Mouse (Mus musculus) kidney, embryonic 14.5 days (tissue): ENCODE data around the gene Prr3. TPM values are rescaled to one million over a fixed set of nuclear protein-coding genes. Genes with fewer than 3 reads are reported as not detected.

Experiments used
- ATAC-seq: fragments of 200-750 bp; cut with Nextera tagmentation; 2 replicates; pipeline ENCODE4 v1.8.0; 2017; ENCODE audit warnings: moderate number of reproducible peaks, mild to moderate bottlenecking, moderate TSS enrichment, moderate library complexity; ENCODE audit not compliant: low FRiP score, low TSS enrichment
- H3K27ac ChIP-seq: fragments of 300-500 bp; sonication (generic); 2 replicates; pipeline ENCODE4 v1.5.1; 2014; ENCODE audit warnings: low read depth, mild to moderate bottlenecking, low read length, moderate library complexity, mixed read lengths
- H3K27me3 ChIP-seq: fragments of 300-500 bp; sonication (generic); 2 replicates; pipeline ENCODE4 v1.6.1; 2014; ENCODE audit warnings: mild to moderate bottlenecking, low read length; ENCODE audit not compliant: control insufficient read depth, insufficient read depth
- H3K36me3 ChIP-seq: fragments of 300-500 bp; sonication (generic); 2 replicates; pipeline ENCODE4 v1.6.1; 2014; ENCODE audit warnings: low read length, mixed read lengths; ENCODE audit not compliant: control insufficient read depth, insufficient read depth
- H3K4me1 ChIP-seq: fragments of 300-500 bp; sonication (generic); 2 replicates; pipeline ENCODE4 v1.6.1; 2014; ENCODE audit warnings: low read length, mixed read lengths; ENCODE audit not compliant: control insufficient read depth, insufficient read depth
- H3K4me2 ChIP-seq: fragments of 300-500 bp; sonication (generic); replicated peaks from 2 replicates; pipeline ENCODE4 v1.6.1; 2014; ENCODE audit warnings: low read depth, mild to moderate bottlenecking, low read length
- H3K4me3 ChIP-seq: fragments of 300-500 bp; sonication (generic); 2 replicates; pipeline ENCODE4 v1.5.1; 2014; ENCODE audit warnings: mild to moderate bottlenecking, low read length
- H3K9ac ChIP-seq: fragments of 300-500 bp; sonication (generic); 2 replicates; pipeline ENCODE4 v1.6.1; 2014; ENCODE audit warnings: low read depth, mild to moderate bottlenecking, low read length, moderate library complexity
- H3K9me3 ChIP-seq: fragments of 300-500 bp; sonication (generic); 2 replicates; pipeline ENCODE4 v1.6.1; 2016; ENCODE audit warnings: low read length; ENCODE audit not compliant: control insufficient read depth
- WGBS: fragments of 180-500 bp; shearing (Covaris S2); extraction: QIAGEN DNeasy Blood & Tissue Kit; methylation state at CpG from one replicate; pipeline ENCODE4 v1.1.7; 2014; 5-methylcytosine and 5-hydroxymethylcytosine counted together
- polyA plus RNA-seq: library from polyadenylated mRNA; unstranded; fragments of >200 nt; fragmentation: Nextera tagmentation; extraction: Ambion mirVana; gene quantifications from 2 replicates; pipeline ENCODE4 v1.2.1, GENCODE M21; 2014

Gene Prr3
- 34.5 and 40.1 TPM in 2 replicates for polyA plus RNA-seq

- peaks cover 16% of the 10 kb centered on the region for H3K4me1 ChIP-seq
- H3K4me2 ChIP-seq = peak within 1 kb of the TSS; percentile 77
- under 1% methylated on average over 95 of the region's 109 CpGs for WGBS
- peak within 1 kb of the TSS; percentile 81 for H3K9ac ChIP-seq
- H3K4me3 ChIP-seq = peak within 1 kb of the TSS; percentile 95
- H3K36me3 ChIP-seq = peaks cover 47% of the 10 kb centered on the region
- ATAC-seq = peak; percentile 90
- peak within 1 kb of the TSS; percentile 97 for H3K27ac ChIP-seq
- no peaks in the 10 kb centered on the region for H3K9me3 ChIP-seq
- H3K27me3 ChIP-seq = no peaks in the 10 kb centered on the region
Observed at GRCm38 (mm10) chr17:35979401-35980362, at the start of gene Prr3, which contains the start of gene Gnl1. TSS of gene Prr3 (minus strand) at chr17:35980236. TSS of gene Gnl1 (plus strand) at chr17:35979851.

GRCm38 (mm10) chr17:36028879-36029619 lies 49.0 kb upstream of the Prr3 start:
- Histone ChIP-seq H3K4me2 (no peak overlapping the region), H3K9me3 (no peaks in the 10 kb centered on the region), H3K27ac (no peak overlapping the region), H3K4me1 (peaks cover 2% of the 10 kb centered on the region), H3K27me3 (no peaks in the 10 kb centered on the region), H3K9ac (no peak overlapping the region), H3K36me3 (no peaks in the 10 kb centered on the region), H3K4me3 (no peak overlapping the region)
- 76% methylated on average over 7 of the region's 7 CpGs for WGBS
- no peak for ATAC-seq

GRCm38 (mm10) chr17:36027663-36028062 lies 47.6 kb upstream of the Prr3 start:
- Histone ChIP-seq H3K4me3 (no peak overlapping the region), H3K27ac (no peak overlapping the region), H3K4me2 (no peak overlapping the region), H3K9me3 (no peaks in the 10 kb centered on the region), H3K9ac (no peak overlapping the region), H3K27me3 (no peaks in the 10 kb centered on the region), H3K36me3 (no peaks in the 10 kb centered on the region), H3K4me1 (peaks cover 6% of the 10 kb centered on the region)
- 92% methylated on average over 4 of the region's 4 CpGs for WGBS
- no peak for ATAC-seq

GRCm38 (mm10) chr17:36025901-36026300 lies 45.9 kb upstream of the Prr3 start:
- Histone ChIP-seq H3K4me1 (peaks cover 6% of the 10 kb centered on the region), H3K4me2 (no peak overlapping the region), H3K27ac (no peak overlapping the region), H3K36me3 (no peaks in the 10 kb centered on the region), H3K27me3 (no peaks in the 10 kb centered on the region), H3K4me3 (no peak overlapping the region), H3K9me3 (no peaks in the 10 kb centered on the region), H3K9ac (no peak overlapping the region)
- ATAC-seq = no peak
- WGBS = 73% methylated on average over 4 of the region's 4 CpGs

GRCm38 (mm10) chr17:36025197-36025596 lies 45.2 kb upstream of the Prr3 start:
- H3K27me3 ChIP-seq = no peaks in the 10 kb centered on the region
- H3K4me2 ChIP-seq = no peak overlapping the region
- H3K27ac ChIP-seq = no peak overlapping the region
- 78% methylated on average over 5 of the region's 5 CpGs for WGBS
- H3K4me1 ChIP-seq = peaks cover 6% of the 10 kb centered on the region
- H3K9ac ChIP-seq = no peak overlapping the region
- no peak for ATAC-seq
- H3K4me3 ChIP-seq = no peak overlapping the region
- H3K36me3 ChIP-seq = no peaks in the 10 kb centered on the region
- no peaks in the 10 kb centered on the region for H3K9me3 ChIP-seq

- Histone ChIP-seq H3K27me3 (no peaks in the 10 kb centered on the region), H3K9ac (no peak overlapping the region), H3K4me1 (peaks cover 6% of the 10 kb centered on the region), H3K36me3 (no peaks in the 10 kb centered on the region), H3K4me2 (no peak overlapping the region; the same call in 1 of the 2 replicates), H3K9me3 (no peaks in the 10 kb centered on the region), H3K4me3 (no peak overlapping the region), H3K27ac (0 out of 2 replicates have a peak overlapping the region, but pooled peaks have one; percentile 7)
- WGBS = 48% methylated on average over 9 of the region's 9 CpGs
- ATAC-seq = no peak
Observed at GRCm38 (mm10) chr17:36023710-36024654, 43.9 kb upstream of the Prr3 start.

GRCm38 (mm10) chr17:36022922-36023321 lies 42.9 kb upstream of the Prr3 start:
- no peak for ATAC-seq
- no peaks in the 10 kb centered on the region for H3K27me3 ChIP-seq
- H3K4me1 ChIP-seq = peaks cover 6% of the 10 kb centered on the region
- WGBS = 87% methylated on average over 6 of the region's 6 CpGs
- no peak overlapping the region for H3K9ac ChIP-seq
- no peak overlapping the region for H3K4me2 ChIP-seq
- no peaks in the 10 kb centered on the region for H3K36me3 ChIP-seq
- no peaks in the 10 kb centered on the region for H3K9me3 ChIP-seq
- H3K27ac ChIP-seq = no peak overlapping the region
- H3K4me3 ChIP-seq = no peak overlapping the region

- 95% methylated on average over 9 of the region's 9 CpGs for WGBS
- ATAC-seq = no peak
- no peaks in the 10 kb centered on the region for H3K9me3 ChIP-seq
- no peak overlapping the region for H3K27ac ChIP-seq
- no peaks in the 10 kb centered on the region for H3K27me3 ChIP-seq
- no peak overlapping the region for H3K4me2 ChIP-seq
- H3K36me3 ChIP-seq = no peaks in the 10 kb centered on the region
- H3K4me1 ChIP-seq = peaks cover 6% of the 10 kb centered on the region
- H3K9ac ChIP-seq = no peak overlapping the region
- no peak overlapping the region for H3K4me3 ChIP-seq
Observed at GRCm38 (mm10) chr17:36022098-36022497, 42.1 kb upstream of the Prr3 start.
